Mouse (Mus musculus): ENCODE data around the gene Lcn9. TPM values are rescaled to one million over a fixed set of nuclear protein-coding genes. Genes with fewer than 3 reads are reported as not detected.

Gene Lcn9
- polyA plus RNA-seq (2021; fragmentation: Nextera tagmentation): not detected in 2 replicates
- long read RNA-seq, experiment 1: 0 reads
- long read RNA-seq, experiment 2: 0 reads

DNA sequence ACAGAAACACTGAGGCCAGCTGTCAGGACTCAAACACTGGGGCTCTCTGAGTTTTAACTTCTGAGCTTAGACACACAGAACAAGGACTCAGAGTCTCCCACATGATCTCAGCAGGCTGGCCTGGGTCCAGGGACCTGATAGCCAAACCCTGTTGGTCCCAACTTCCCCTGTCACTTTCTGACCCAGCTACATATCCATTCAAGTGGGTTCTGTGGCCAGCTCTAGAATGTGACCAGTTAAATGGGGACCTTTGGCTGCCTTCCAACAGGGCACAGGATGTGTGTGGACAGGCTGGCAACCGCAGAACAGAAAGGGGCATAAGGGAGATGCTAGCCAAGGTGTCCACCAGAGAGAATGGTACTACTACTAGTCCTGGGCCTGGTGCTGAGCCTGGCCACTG, at the start of gene Lcn9:
TSS of gene Lcn9 (plus strand) at position 348 of the 400 bp plus-strand sequence.

DNA sequence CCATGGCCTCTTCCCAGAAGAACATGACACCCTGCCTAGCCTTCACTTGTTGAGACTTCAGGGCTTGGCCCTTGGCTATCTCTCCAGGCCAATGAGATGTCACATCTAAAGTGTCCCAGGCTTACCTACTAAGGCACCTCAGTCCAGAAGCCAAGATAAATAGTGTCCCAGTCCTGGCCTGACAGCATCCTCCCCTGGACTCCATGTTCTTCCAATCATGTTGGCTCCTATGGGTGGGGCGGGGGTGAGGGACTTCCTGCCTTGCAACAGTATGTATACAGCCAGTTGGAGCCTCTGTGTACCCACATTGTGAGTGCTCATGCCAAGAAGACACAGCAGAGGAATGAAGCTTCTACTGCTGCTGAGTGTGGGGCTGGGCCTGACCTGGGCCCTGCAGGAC, 46.2 kb upstream of the Lcn9 start, which contains the start of gene Lcn11:
TSS of gene Lcn11 (plus strand) at position 301 of the 400 bp plus-strand sequence.

DNA sequence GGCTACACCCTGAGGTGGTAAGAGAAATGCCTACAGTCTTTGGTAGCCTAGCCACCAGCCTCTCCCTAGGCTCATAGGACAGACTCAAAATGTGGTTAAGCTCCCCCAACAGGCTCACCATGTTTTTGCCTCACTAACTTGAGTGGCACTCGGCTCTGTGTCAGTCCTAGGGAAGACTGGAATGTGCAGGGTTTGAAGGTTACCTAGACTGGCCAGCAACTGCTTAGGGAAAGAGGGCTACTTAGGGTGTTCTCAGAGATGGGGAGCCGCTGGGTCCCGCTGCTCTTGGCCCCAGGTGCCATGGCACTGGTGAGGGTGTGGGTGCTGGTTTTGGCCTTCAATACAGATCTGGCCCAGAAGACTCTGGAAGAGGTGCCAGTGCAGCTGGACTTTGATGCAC, 41.0 kb upstream of the Lcn9 start, which contains the start of gene Gm13539:
TSS of gene Gm13539 (plus strand) at position 301 of the 400 bp plus-strand sequence.

DNA sequence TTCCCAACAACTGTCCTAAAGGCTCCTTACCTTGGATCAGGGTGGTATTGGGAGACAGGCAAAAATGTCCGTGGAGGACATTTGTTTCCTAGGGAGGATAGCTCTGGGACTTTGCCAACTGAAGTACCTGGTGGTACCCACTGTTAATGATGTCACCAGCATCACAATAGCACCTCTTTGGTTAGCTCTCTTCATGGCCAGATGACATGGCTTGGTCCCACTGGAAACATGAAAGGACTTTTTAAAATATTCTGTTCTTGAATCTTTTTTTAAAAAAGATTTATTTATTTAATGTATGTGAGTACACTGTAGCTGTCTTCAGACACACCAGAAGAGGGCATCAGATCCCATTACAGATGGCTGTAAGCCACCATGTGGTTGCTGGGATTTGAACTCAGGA, 7.2 kb upstream of the Lcn9 start, which contains the start of gene Glt6d1:
TSS of gene Glt6d1 (minus strand) at position 101 of the 400 bp plus-strand sequence.

DNA sequence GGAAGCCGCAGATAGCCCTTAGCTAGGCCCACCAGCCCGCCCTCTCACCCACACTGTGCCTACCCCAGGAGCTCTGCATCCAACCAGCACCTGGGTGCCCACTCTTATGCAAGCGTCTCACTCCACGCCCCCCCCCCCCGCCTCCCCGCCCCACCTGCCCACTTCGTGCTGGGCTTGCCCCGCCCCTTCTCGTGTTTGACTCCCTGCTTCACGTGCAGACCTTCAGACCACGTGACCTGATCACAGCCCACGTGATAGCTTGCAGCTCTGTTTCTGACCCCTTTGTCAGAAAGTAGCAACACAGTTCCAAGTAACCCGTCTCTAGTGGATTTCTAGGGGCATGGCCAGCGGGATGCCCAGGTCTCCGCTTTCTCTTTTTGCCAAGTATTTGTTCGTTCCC, 24.3 kb downstream of the Lcn9 start, which contains the start of gene Sohlh1:
TSS of gene Sohlh1 (minus strand) at position 23 of the 400 bp plus-strand sequence.

DNA sequence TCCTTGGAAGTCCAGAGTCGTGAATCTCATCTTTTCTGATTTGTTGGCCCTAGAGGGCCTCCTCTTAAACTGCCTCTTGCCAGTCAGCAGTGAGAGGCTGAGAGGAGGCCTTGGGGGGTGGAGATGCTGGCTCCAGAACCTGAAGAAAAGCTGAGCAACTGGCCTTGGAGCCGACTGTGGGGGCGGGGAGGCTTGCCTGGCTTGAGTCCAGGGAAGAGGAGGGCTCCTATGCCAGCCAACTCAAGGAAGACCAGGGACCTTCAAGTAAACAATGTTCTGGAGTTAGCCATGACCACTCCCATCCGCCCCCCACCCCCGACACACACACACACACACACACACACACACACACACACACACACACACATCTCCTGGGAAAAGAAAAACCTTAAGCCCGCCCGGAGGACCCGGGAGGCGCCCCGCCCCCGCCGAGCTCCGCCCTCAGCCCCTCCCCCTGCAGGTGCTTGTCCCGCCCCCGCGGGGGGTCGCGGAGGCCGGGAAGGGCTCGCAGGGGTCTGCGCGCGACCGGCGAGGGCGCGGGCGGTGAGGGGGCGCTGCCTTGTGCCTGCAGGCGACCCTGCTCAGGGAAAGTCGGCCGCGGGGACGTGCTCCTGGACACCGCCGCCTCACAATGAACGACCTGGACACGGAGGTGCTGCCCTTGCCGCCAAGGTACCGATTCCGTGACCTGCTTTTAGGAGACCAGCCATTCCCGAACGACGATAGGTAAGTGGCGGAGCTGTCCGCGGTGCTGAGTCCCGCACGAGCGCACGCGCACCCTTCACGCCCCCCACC, 40.6 kb downstream of the Lcn9 start, which contains the start of gene Kcnt1:
TSS of gene Kcnt1 (plus strand) at position 398 of the 795 bp plus-strand sequence.

Other genes with a start within 250 kb of the Lcn9 start
- gene Mamdc4, start 248.3 kb upstream of the Lcn9 start, polyA plus RNA-seq (2021; fragmentation: Nextera tagmentation): 0.89 and 3.5 TPM in 2 replicates
- 152 and 173 TPM in 2 replicates for gene Phpt1, start 247.9 kb upstream of the Lcn9 start, polyA plus RNA-seq (2021; fragmentation: Nextera tagmentation)
- 10.3 and 21.2 TPM in 2 replicates for gene Ajm1, start 241.4 kb upstream of the Lcn9 start, polyA plus RNA-seq (2021; fragmentation: Nextera tagmentation)
- 70.0 and 86.7 TPM in 2 replicates for gene Rabl6, start 214.6 kb upstream of the Lcn9 start, polyA plus RNA-seq (2021; fragmentation: Nextera tagmentation)
- gene Ccdc183, start 205.5 kb upstream of the Lcn9 start, polyA plus RNA-seq (2021; fragmentation: Nextera tagmentation): 0.82 and 0.94 TPM in 2 replicates
- 64.7 and 70.7 TPM in 2 replicates for gene Tmem141, start 201.1 kb upstream of the Lcn9 start, polyA plus RNA-seq (2021; fragmentation: Nextera tagmentation)
- gene Fcna, start 195.1 kb upstream of the Lcn9 start, polyA plus RNA-seq (2021; fragmentation: Nextera tagmentation): 0.28 and 0.49 TPM in 2 replicates
- gene Lcn8, start 170.0 kb upstream of the Lcn9 start, polyA plus RNA-seq (2021; fragmentation: Nextera tagmentation): not detected in 2 replicates
- not detected in 2 replicates for gene Lcn5, start 165.2 kb upstream of the Lcn9 start, polyA plus RNA-seq (2021; fragmentation: Nextera tagmentation)
- not detected in 2 replicates for gene Lcn6, start 146.4 kb upstream of the Lcn9 start, polyA plus RNA-seq (2021; fragmentation: Nextera tagmentation)
- gene Lcn10, start 140.4 kb upstream of the Lcn9 start, polyA plus RNA-seq (2021; fragmentation: Nextera tagmentation): not detected in 2 replicates
- not detected in 2 replicates for gene Obp2a, start 123.1 kb upstream of the Lcn9 start, polyA plus RNA-seq (2021; fragmentation: Nextera tagmentation)
- gene Bmyc, start 116.4 kb upstream of the Lcn9 start, polyA plus RNA-seq (2021; fragmentation: Nextera tagmentation): 213 and 229 TPM in 2 replicates
- not detected in 2 replicates for gene Obp2b, start 86.1 kb upstream of the Lcn9 start, polyA plus RNA-seq (2021; fragmentation: Nextera tagmentation)
- not detected in 2 replicates for gene Lcn3, start 57.6 kb upstream of the Lcn9 start, polyA plus RNA-seq (2021; fragmentation: Nextera tagmentation)
- gene Lcn11, start 46.1 kb upstream of the Lcn9 start, polyA plus RNA-seq (2021; fragmentation: Nextera tagmentation): not detected in 2 replicates
- gene Gm13539, start 40.9 kb upstream of the Lcn9 start, polyA plus RNA-seq (2021; fragmentation: Nextera tagmentation): not detected in 2 replicates
- gene Glt6d1, start 7.3 kb upstream of the Lcn9 start, polyA plus RNA-seq (2021; fragmentation: Nextera tagmentation): not detected in 2 replicates
- not detected in 2 replicates for gene Sohlh1, start 24.1 kb downstream of the Lcn9 start, polyA plus RNA-seq (2021; fragmentation: Nextera tagmentation)
- gene Kcnt1, start 40.6 kb downstream of the Lcn9 start, polyA plus RNA-seq (2021; fragmentation: Nextera tagmentation): 13.8 and 17.4 TPM in 2 replicates
- gene Camsap1, start 160.1 kb downstream of the Lcn9 start, polyA plus RNA-seq (2021; fragmentation: Nextera tagmentation): 9.5 and 40.9 TPM in 2 replicates
- gene Ubac1, start 198.6 kb downstream of the Lcn9 start, polyA plus RNA-seq (2021; fragmentation: Nextera tagmentation): 22.8 and 60.4 TPM in 2 replicates